Mouse (Mus musculus) liver, adult 2 months (tissue): ENCODE results near the gene Entr1.

ENCODE experiments used
- CTCF ChIP-seq: fragments of 200-500 bp; IDR thresholded peaks from 2 replicates; pipeline ENCODE4 v1.5.1; 2011; ENCODE audit warnings: low read depth, low read length, control low read depth
- POLR2A ChIP-seq: fragments of 200-500 bp; IDR thresholded peaks from 2 replicates; pipeline ENCODE4 v1.6.1; 2011; ENCODE audit warnings: low read length, control low read depth; ENCODE audit not compliant: insufficient read depth; ENCODE audit errors: extremely low read depth

DNA sequence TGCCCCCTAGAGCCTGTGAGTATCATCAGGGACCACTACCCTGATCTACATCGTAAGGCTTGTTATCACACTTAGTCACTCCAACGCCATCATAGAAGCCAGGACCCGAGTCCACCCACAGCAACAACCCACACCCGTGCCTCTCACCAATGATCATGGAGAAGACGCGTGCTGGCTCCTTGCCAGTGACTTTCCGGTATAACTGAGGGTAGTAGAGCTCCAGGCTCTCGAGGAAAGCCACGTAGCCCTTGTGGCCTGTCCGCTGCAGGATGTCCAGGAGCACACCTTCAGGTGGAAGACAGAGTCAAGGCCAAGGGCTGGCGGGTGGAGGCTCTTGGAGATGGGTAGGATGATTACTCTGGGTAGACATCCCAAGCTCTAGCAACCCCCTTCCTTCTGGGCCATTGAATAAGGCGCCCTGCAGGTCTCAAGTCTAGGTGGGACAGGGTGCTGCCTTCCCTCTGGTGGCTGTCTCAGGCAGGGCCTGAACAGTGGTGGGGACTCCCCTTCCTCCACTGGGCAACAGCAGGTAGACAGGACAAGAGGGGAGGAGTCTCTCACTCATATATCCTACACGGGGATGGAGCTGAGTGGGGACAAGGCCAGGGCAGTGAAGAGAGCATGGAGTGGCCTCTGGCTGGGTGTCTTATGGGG, 30.3 kb downstream of the Entr1 start:
- TF ChIP-seq POLR2A (no peak), CTCF (no peak)
